Mouse (Mus musculus) kidney, embryonic 14.5 days (tissue): Measurements from ENCODE around the gene Tsc22d1. TPM values are rescaled to one million over a fixed set of nuclear protein-coding genes. Genes with fewer than 3 reads are reported as not detected.
A peak's percentile ranks its signal among the peaks of the same experiment; 100 is the strongest.

Source experiments
- ATAC-seq: fragments of 200-750 bp; cut with Nextera tagmentation; 2 replicates; pipeline ENCODE4 v1.8.0; 2017; ENCODE audit warnings: moderate number of reproducible peaks, mild to moderate bottlenecking, moderate TSS enrichment, moderate library complexity; ENCODE audit not compliant: low FRiP score, low TSS enrichment
- H3K27ac ChIP-seq: fragments of 300-500 bp; sonication (generic); 2 replicates; pipeline ENCODE4 v1.5.1; 2014; ENCODE audit warnings: low read depth, mild to moderate bottlenecking, low read length, moderate library complexity, mixed read lengths
- H3K27me3 ChIP-seq: fragments of 300-500 bp; sonication (generic); 2 replicates; pipeline ENCODE4 v1.6.1; 2014; ENCODE audit warnings: mild to moderate bottlenecking, low read length; ENCODE audit not compliant: control insufficient read depth, insufficient read depth
- H3K36me3 ChIP-seq: fragments of 300-500 bp; sonication (generic); 2 replicates; pipeline ENCODE4 v1.6.1; 2014; ENCODE audit warnings: low read length, mixed read lengths; ENCODE audit not compliant: control insufficient read depth, insufficient read depth
- H3K4me1 ChIP-seq: fragments of 300-500 bp; sonication (generic); 2 replicates; pipeline ENCODE4 v1.6.1; 2014; ENCODE audit warnings: low read length, mixed read lengths; ENCODE audit not compliant: control insufficient read depth, insufficient read depth
- H3K4me2 ChIP-seq: fragments of 300-500 bp; sonication (generic); replicated peaks from 2 replicates; pipeline ENCODE4 v1.6.1; 2014; ENCODE audit warnings: low read depth, mild to moderate bottlenecking, low read length
- H3K4me3 ChIP-seq: fragments of 300-500 bp; sonication (generic); 2 replicates; pipeline ENCODE4 v1.5.1; 2014; ENCODE audit warnings: mild to moderate bottlenecking, low read length
- H3K9ac ChIP-seq: fragments of 300-500 bp; sonication (generic); 2 replicates; pipeline ENCODE4 v1.6.1; 2014; ENCODE audit warnings: low read depth, mild to moderate bottlenecking, low read length, moderate library complexity
- H3K9me3 ChIP-seq: fragments of 300-500 bp; sonication (generic); 2 replicates; pipeline ENCODE4 v1.6.1; 2016; ENCODE audit warnings: low read length; ENCODE audit not compliant: control insufficient read depth
- WGBS: fragments of 180-500 bp; shearing (Covaris S2); extraction: QIAGEN DNeasy Blood & Tissue Kit; methylation state at CpG from one replicate; pipeline ENCODE4 v1.1.7; 2014; 5-methylcytosine and 5-hydroxymethylcytosine counted together
- polyA plus RNA-seq: library from polyadenylated mRNA; unstranded; fragments of >200 nt; fragmentation: Nextera tagmentation; extraction: Ambion mirVana; gene quantifications from 2 replicates; pipeline ENCODE4 v1.2.1, GENCODE M21; 2014

Gene Tsc22d1
- polyA plus RNA-seq, 1 experiment from 2014 or later, result 1,016 TPM

DNA sequence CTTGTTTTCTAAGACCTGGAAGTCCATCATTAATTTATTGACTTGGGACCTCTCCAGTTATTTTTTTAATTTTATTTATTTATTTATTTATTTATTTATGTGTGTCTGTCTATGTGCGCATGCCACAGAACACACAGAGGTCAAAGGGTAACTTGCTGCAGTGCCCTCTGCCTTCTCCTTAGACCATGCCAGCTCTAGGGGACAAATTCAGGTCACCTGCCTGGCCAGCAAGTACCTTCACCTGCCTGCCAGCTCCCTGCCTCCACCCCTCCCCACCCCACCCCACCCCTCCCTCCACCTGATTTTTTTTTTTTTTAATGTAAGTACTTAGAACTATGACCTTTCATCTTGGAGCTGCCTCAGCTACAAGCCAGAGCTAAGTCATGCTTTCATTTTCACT is 68.9 kb downstream of the Tsc22d1 start:
- 96% methylated on average over 1 of the region's 1 CpGs for WGBS
- H3K9ac ChIP-seq, result no peak overlapping the region
- no peak overlapping the region for H3K27ac ChIP-seq
- H3K4me2 ChIP-seq, result no peak overlapping the region
- H3K4me3 ChIP-seq, result no peak overlapping the region
- H3K27me3 ChIP-seq, result no peaks in the 10 kb centered on the region
- no peaks in the 10 kb centered on the region for H3K9me3 ChIP-seq
- ATAC-seq, result no peak
- H3K4me1 ChIP-seq, result 0 out of 2 replicates have a peak, but pooled peaks cover 14% of the 10 kb centered on the region
- H3K36me3 ChIP-seq, result no peaks in the 10 kb centered on the region

DNA sequence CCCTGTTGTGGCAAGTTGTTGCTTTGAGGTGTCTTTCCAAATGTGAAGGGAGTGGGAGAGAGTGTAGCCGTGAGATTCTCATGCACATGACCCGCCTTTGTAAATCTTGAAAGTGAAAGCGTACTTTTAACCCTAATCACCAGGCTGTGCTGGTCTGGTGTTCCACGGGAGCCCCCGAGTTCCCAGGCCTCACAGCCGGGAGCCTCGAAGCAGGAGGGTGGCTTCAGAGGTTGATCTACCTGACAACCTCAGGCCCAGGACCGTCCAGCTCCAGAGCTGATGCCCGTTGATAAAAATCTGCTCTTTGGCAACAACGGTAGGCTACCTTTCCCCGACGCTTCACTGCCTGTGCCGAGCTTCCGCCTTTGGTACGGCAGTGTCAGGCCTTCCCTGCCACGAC is 72.8 kb downstream of the Tsc22d1 start:
- WGBS, result 81% methylated on average over 16 of the region's 16 CpGs
- peak overlapping the region; percentile 23; the same call in 1 of the 2 replicates for H3K9ac ChIP-seq

DNA sequence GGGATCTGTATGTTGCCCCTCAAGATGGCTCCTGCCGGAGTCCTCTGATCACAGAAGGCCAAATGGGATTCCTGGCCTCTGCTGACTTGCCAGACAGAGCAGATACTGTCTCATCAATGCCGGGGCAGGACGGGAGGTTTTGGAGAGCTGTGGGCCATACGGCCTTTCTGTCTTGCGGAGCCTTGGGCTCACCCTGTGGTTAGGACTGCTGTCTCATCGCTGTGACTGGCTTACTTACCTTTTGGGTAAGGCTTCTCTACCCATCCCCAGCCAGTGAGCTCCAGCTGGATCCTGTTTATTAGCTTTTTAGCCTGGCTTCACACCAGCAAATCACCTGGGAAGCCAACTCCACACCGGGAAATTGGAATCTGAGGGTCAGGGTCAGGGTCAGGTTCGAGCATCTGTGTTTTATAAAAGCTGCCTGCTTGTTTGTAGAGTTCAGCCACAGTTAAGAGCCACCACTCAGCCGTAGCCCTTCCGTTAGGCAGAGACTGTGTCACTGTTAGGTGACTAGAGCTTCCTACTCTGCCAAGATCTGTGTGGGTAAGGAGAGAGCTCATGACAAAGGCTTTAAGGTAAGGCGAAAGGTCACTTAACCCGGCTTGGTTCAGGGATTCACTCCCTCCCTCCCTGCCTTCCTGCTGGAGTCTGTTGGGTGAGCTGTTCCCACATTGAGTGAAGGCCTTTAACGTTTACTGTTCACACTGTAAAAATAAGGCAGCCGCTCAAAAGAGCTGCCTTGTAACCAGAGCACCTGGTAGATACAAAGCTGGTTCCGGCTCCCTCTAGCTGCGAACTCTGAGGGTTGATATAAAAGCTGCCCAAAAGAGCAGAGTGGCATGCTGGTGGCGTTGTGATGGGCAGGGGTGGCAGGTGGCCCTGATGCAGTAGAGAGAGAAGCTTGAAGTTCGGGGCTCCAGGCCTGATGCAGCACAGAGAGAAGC is 73.6 kb downstream of the Tsc22d1 start:
- ATAC-seq, result peak; percentile 68; the same call in 1 of the 2 replicates
- WGBS, result 49% methylated on average over 18 of the region's 18 CpGs

More for the DNA sequence above, 72.8 kb downstream of the Tsc22d1 start:
- H3K27me3 ChIP-seq, result no peaks in the 10 kb centered on the region
- H3K4me2 ChIP-seq, result no peak overlapping the region
- ATAC-seq, result 0 out of 2 replicates have a peak, but pooled peaks have one; percentile 12
- H3K36me3 ChIP-seq, result no peaks in the 10 kb centered on the region; the same call in 1 of the 2 replicates
- H3K9me3 ChIP-seq, result no peaks in the 10 kb centered on the region
- H3K4me1 ChIP-seq, result 0 out of 2 replicates have a peak, but pooled peaks cover 9% of the 10 kb centered on the region
- no peak overlapping the region for H3K27ac ChIP-seq
- no peak overlapping the region for H3K4me3 ChIP-seq

DNA sequence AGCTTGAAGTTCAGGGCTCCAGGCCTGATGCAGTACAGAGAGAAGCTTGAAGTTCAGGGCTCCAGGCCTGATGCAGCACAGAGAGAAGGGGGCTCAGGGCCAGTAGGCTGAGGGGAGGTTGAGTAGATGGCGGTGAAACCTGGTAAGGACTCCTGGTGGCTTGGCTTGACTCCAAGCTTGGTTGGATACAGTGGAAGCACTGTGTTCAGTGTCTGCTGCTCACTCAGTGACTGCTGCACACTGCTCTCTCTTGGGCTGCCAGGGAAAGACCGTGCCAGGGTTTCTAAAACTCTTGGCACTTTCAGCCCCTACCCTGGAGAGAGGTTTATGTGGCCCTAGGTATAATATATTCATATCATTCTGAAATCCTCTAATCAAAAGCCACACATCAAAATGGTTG is 74.4 kb downstream of the Tsc22d1 start:
- 0 out of 2 replicates have a peak, but pooled peaks cover 9% of the 10 kb centered on the region for H3K4me1 ChIP-seq
- H3K27ac ChIP-seq, result no peak overlapping the region
- no peak overlapping the region for H3K9ac ChIP-seq
- ATAC-seq, result no peak
- H3K36me3 ChIP-seq, result no peaks in the 10 kb centered on the region; the same call in 1 of the 2 replicates
- no peaks in the 10 kb centered on the region for H3K9me3 ChIP-seq
- no peak overlapping the region for H3K4me2 ChIP-seq
- no peaks in the 10 kb centered on the region for H3K27me3 ChIP-seq
- WGBS, result 83% methylated on average over 2 of the region's 2 CpGs
- no peak overlapping the region for H3K4me3 ChIP-seq

More for the DNA sequence above, 73.6 kb downstream of the Tsc22d1 start:
- H3K4me3 ChIP-seq, result no peak overlapping the region
- no peaks in the 10 kb centered on the region; the same call in 1 of the 2 replicates for H3K36me3 ChIP-seq
- H3K9ac ChIP-seq, result no peak overlapping the region
- H3K4me1 ChIP-seq, result 0 out of 2 replicates have a peak, but pooled peaks cover 9% of the 10 kb centered on the region
- no peaks in the 10 kb centered on the region for H3K9me3 ChIP-seq
- no peaks in the 10 kb centered on the region for H3K27me3 ChIP-seq
- no peak overlapping the region for H3K4me2 ChIP-seq
- H3K27ac ChIP-seq, result peak overlapping the region; percentile 65; the same call in 1 of the 2 replicates

DNA sequence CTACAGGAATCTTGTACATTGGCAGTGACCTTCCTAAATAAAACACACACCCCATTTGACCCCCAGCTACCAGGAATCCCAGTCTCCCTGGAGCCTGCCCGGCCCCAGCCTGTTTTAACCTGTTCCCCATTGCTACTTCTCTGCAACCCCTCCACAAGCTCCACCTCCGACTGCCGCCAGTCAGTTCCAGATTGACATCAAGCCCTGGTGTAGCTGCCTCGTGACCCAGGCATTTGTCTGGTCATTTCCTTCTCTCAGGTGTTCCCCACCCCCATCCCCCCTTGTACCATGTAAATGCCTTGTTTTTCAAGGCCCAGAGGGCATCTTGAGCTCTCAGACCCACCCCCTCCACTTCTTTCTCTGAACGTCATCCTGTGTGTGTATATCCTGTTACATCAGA is 80.3 kb downstream of the Tsc22d1 start:
- Histone ChIP-seq H3K27me3 (no peaks in the 10 kb centered on the region), H3K27ac (no peak overlapping the region), H3K9ac (no peak overlapping the region), H3K4me2 (no peak overlapping the region), H3K36me3 (no peaks in the 10 kb centered on the region; the same call in 1 of the 2 replicates), H3K9me3 (no peaks in the 10 kb centered on the region), H3K4me3 (no peak overlapping the region), H3K4me1 (0 out of 2 replicates have a peak, but pooled peaks cover 7% of the 10 kb centered on the region)
- 38% methylated on average over 5 of the region's 5 CpGs for WGBS
- ATAC-seq, result no peak

DNA sequence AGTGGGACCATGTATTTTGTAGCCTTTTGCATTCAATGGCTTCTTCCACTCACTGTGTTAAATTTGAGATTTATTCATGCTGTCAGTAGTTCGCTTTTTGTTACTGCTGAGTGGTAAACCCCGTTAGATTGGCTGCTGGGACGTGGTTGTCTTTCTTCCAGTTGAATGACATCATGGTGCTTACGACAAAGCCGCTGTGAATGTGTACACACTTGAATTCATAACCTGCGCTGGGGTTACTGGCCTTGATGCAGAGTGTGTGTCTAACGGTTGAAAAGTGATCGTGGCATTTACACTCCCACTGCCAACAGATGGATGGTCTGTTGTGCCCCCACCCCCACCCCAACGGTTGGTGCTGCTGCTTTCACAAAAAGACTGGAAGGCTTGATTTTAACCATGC is 82.4 kb downstream of the Tsc22d1 start:
- H3K4me3 ChIP-seq, result no peak overlapping the region
- H3K4me1 ChIP-seq, result 0 out of 2 replicates have a peak, but pooled peaks cover 7% of the 10 kb centered on the region
- no peak overlapping the region for H3K27ac ChIP-seq
- H3K9me3 ChIP-seq, result no peaks in the 10 kb centered on the region
- no peak for ATAC-seq
- no peaks in the 10 kb centered on the region; the same call in 1 of the 2 replicates for H3K36me3 ChIP-seq
- H3K27me3 ChIP-seq, result no peaks in the 10 kb centered on the region
- 67% methylated on average over 9 of the region's 9 CpGs for WGBS
- H3K4me2 ChIP-seq, result no peak overlapping the region
- no peak overlapping the region for H3K9ac ChIP-seq

DNA sequence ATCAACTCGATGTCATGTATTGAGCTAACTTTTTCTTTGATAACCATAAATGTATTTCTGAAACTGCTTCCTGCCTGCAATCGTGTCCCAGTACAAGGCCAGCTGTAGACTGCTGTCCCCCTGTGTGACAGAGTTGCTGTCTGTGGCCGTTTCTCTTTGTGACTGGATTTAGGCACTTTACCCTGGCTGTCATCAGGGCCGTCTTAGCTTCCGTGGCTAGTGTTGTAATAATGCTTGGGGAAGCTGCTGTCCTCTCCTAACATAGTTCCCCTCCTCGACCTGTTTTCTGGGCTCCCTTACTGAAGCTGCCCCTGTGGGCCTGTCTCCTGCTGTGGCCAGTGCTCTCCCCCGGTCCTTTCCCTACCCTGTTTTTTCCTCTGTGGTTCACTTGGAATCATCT is 83.4 kb downstream of the Tsc22d1 start:
- no peaks in the 10 kb centered on the region; the same call in 1 of the 2 replicates for H3K36me3 ChIP-seq
- 64% methylated on average over 7 of the region's 7 CpGs for WGBS
- no peak overlapping the region for H3K4me2 ChIP-seq
- H3K27ac ChIP-seq, result no peak overlapping the region
- no peaks in the 10 kb centered on the region for H3K9me3 ChIP-seq
- no peaks in the 10 kb centered on the region for H3K27me3 ChIP-seq
- H3K4me1 ChIP-seq, result 0 out of 2 replicates have a peak, but pooled peaks cover 7% of the 10 kb centered on the region
- no peak overlapping the region for H3K9ac ChIP-seq
- no peak for ATAC-seq
- no peak overlapping the region for H3K4me3 ChIP-seq

DNA sequence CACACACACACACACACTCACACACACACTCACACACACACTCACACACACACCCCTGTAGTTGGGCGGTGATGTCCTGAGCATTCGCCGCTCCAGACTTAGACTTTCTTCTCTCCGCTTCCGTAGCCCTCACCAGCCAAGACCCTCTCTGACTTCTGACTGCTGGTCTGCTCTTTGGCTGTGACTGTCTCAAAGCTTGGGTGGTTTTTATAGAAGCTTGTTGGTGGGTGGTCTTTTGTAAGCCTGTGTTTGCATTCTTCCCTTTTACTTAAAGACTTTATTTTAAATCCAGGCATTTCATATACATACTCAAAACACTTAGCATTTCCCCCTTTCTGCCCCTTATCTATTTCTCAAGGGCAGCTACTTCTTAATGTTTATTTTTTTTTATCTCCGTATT is 84.7 kb downstream of the Tsc22d1 start:
- H3K4me3 ChIP-seq, result no peak overlapping the region
- peaks cover 12% of the 10 kb centered on the region; the same call in 1 of the 2 replicates for H3K4me1 ChIP-seq
- ATAC-seq, result no peak
- no peak overlapping the region for H3K4me2 ChIP-seq
- peak overlapping the region; percentile 42; the same call in 1 of the 2 replicates for H3K27ac ChIP-seq
- no peaks in the 10 kb centered on the region for H3K27me3 ChIP-seq
- no peaks in the 10 kb centered on the region for H3K36me3 ChIP-seq
- 73% methylated on average over 6 of the region's 6 CpGs for WGBS
- no peaks in the 10 kb centered on the region for H3K9me3 ChIP-seq
- no peak overlapping the region for H3K9ac ChIP-seq

DNA sequence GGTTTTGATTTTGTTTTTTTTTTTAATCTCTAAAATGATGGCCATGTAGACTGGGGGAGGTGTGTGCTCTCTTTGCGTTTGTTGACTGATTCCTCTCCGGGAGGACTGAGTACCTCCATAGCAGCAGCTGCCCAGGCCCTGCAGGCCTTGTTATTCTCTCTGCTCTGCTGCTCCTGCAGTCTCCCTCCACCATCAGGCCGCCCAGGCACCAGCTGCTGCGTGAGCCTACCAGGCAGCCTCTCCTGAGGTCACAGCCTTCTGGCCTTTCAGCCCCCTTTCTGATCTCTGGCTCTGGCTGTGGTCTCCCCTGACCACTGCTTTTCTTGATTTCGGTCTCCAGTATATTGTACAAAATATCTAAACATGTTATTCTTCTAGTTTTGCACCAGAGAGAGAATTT is 85.3 kb downstream of the Tsc22d1 start:
- no peak for ATAC-seq
- Histone ChIP-seq H3K27me3 (no peaks in the 10 kb centered on the region), H3K4me3 (no peak overlapping the region), H3K27ac (peak overlapping the region; percentile 18; the same call in 1 of the 2 replicates), H3K36me3 (no peaks in the 10 kb centered on the region), H3K9ac (no peak overlapping the region), H3K9me3 (no peaks in the 10 kb centered on the region), H3K4me2 (no peak overlapping the region), H3K4me1 (peaks cover 10% of the 10 kb centered on the region; the same call in 1 of the 2 replicates)
- 18% methylated on average over 5 of the region's 5 CpGs for WGBS
